Comparison of ENCODE assay signal across 50 mouse cellular contexts in genomic region chr11:59379547-59379946, GRCm38 (mm10). TPM values are rescaled to one million over a fixed set of nuclear protein-coding genes. Genes with fewer than 3 reads are reported as not detected.
"Had no signal": no experiment of that assay in that cellular context is flagged by ENCODE, and none has a peak within 500 bp of the region (broad histone marks: within the 10 kb centered on the region; RNA-seq: fewer than 3 reads in every experiment).

No protein-coding gene starts in this region.

- H3K9ac ChIP-seq: heart, embryonic 12.5 days; heart, embryonic 13.5 days; heart, embryonic 15.5 days; hindbrain, embryonic 12.5 days; hindbrain, embryonic 13.5 days; hindbrain, embryonic 14.5 days; hindbrain, embryonic 15.5 days; intestine, embryonic 15.5 days; kidney, embryonic 15.5 days had no signal

- H3K9me3 ChIP-seq: heart, embryonic 10.5 days; heart, embryonic 12.5 days; heart, embryonic 13.5 days; heart, embryonic 15.5 days; hindbrain, embryonic 10.5 days; hindbrain, embryonic 12.5 days; hindbrain, embryonic 13.5 days; hindbrain, embryonic 15.5 days; intestine, embryonic 15.5 days; kidney, embryonic 15.5 days had no signal

- DNase-seq: heart, postnatal 10 days; heart, postnatal 14 days; heart, postnatal 36 days; heart, postnatal 4 days; kidney, adult 11 months; kidney, adult 18-20 months; kidney, adult 2 months; kidney, adult 8-10 months; kidney, adult 9 months; kidney, postnatal 10 days; kidney, postnatal 14 days; kidney, postnatal 25 days; kidney, postnatal 36 days; kidney, postnatal 4 days; layer of hippocampus, adult 9-11 months; layer of hippocampus, postnatal 36 days had no signal

- H3K27me3 ChIP-seq: heart, embryonic 12.5 days; heart, embryonic 13.5 days; heart, embryonic 15.5 days; hindbrain, embryonic 12.5 days; hindbrain, embryonic 13.5 days; hindbrain, embryonic 15.5 days; intestine, embryonic 15.5 days; kidney, embryonic 15.5 days had no signal

- H3K27ac ChIP-seq: heart, embryonic 10.5 days; heart, embryonic 13.5 days; heart, embryonic 15.5 days; hindbrain, embryonic 10.5 days; hindbrain, embryonic 12.5 days; hindbrain, embryonic 13.5 days; hindbrain, embryonic 14.5 days; hindbrain, embryonic 15.5 days; hindbrain, postnatal 0 days; intestine, embryonic 15.5 days; kidney, embryonic 15.5 days; kidney, postnatal 0 days; layer of hippocampus, adult 2 months had no signal

- ATAC-seq: hindbrain, embryonic 16.5 days; hindbrain, postnatal 0 days; inflammation-experienced regulatory T-cells, adult 6 months; intestine, embryonic 15.5 days; intestine, embryonic 16.5 days; intestine, postnatal 0 days had no signal

- H3K4me1 ChIP-seq: hindbrain, embryonic 15.5 days had no signal

- H3K4me3 ChIP-seq: heart, embryonic 10.5 days; heart, embryonic 12.5 days; heart, embryonic 13.5 days; heart, embryonic 15.5 days; hindbrain, embryonic 10.5 days; hindbrain, embryonic 12.5 days; hindbrain, embryonic 13.5 days; hindbrain, embryonic 15.5 days; intestine, embryonic 15.5 days; kidney, embryonic 15.5 days; layer of hippocampus, adult 2 months had no signal

- H3K36me3 ChIP-seq: heart, embryonic 10.5 days; heart, embryonic 12.5 days; heart, embryonic 13.5 days; heart, embryonic 15.5 days; hindbrain, embryonic 10.5 days; hindbrain, embryonic 12.5 days; hindbrain, embryonic 13.5 days; hindbrain, embryonic 15.5 days; intestine, embryonic 15.5 days; kidney, embryonic 15.5 days had no signal

- H3K4me2 ChIP-seq: heart, embryonic 11.5 days; heart, embryonic 12.5 days; heart, embryonic 13.5 days; heart, embryonic 15.5 days; hindbrain, embryonic 12.5 days; hindbrain, embryonic 13.5 days; hindbrain, embryonic 14.5 days; hindbrain, embryonic 15.5 days; intestine, embryonic 15.5 days; kidney, embryonic 15.5 days had no signal

RNA-seq across cellular contexts. Expression of gene Prss38, which starts 4.1 kb away (rescaled TPM):
- total RNA-seq: heart, postnatal 10 days; heart, postnatal 14 days; heart, postnatal 25 days; heart, postnatal 36 days; heart, postnatal 4 days; hematopoietic stem cell, adult 5-6 weeks; hindbrain, postnatal 0 days; layer of hippocampus, adult 18-20 months; layer of hippocampus, adult 2 months; layer of hippocampus, adult 8-10 months; layer of hippocampus, postnatal 10 days; layer of hippocampus, postnatal 25 days; layer of hippocampus, postnatal 36 days; left cerebral cortex, adult 18-20 months had no signal
- polyA plus RNA-seq: heart, embryonic 10.5 days; heart, embryonic 11.5 days; heart, embryonic 12.5 days; heart, embryonic 13.5 days; heart, embryonic 14.5 days; heart, embryonic 15.5 days; heart, embryonic 16.5 days; heart, postnatal 0 days; hindbrain, embryonic 10.5 days; hindbrain, embryonic 11.5 days; hindbrain, embryonic 12.5 days; hindbrain, embryonic 13.5 days; hindbrain, embryonic 14.5 days; hindbrain, embryonic 15.5 days; hindbrain, embryonic 16.5 days; hindbrain, postnatal 0 days; intestine, embryonic 14.5 days; intestine, embryonic 15.5 days; intestine, embryonic 16.5 days; intestine, postnatal 0 days; kidney, adult 2 months; kidney, embryonic 14.5 days; kidney, embryonic 15.5 days; kidney, embryonic 16.5 days; kidney, postnatal 0 days; large intestine, adult 2 months had no signal
